Mouse (Mus musculus) ovary, postnatal 14 days (tissue): ENCODE data around the gene Thap3.
"Not testable (repeated sequence)": the region's sequence is repeated elsewhere in the genome, so short reads cannot be mapped to it uniquely, and the experiment has no call there.

ENCODE experiments used
- DNase-seq: peaks from one replicate; pipeline ENCODE4 v3.0.0; 2022; ENCODE audit warnings: low spot score

The Thap3 gene

GRCm38 (mm10) chr4:151988342-151989109, at the start of gene Thap3:
Gene Thap3 (minus strand): TSS chr4:151988997.
- DNase-seq: peak; percentile 78

- no peak for DNase-seq
Measured at GRCm38 (mm10) chr4:152038225-152038984, 49.6 kb upstream of the Thap3 start, which contains the start of gene Tas1r1. Gene Tas1r1 (minus strand): TSS chr4:152038568.

DNA sequence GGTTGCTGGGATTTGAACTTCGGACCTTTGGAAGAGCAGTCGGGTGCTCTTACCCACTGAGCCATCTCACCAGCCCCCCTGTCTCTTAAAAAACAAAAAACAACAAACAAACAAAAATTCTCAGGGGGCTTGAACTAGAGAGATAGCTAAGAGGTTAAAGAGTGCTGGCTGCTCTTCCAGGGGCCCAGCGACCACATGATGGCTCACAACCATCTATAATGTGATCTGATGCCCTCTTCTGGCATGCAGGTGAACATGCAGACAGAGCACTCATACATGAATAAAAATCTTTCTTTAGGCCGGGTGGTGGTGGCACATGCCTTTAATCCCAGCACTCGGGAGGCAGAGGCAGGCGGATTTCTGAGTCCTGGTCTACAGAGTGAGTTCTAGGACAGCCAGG, 47.7 kb upstream of the Thap3 start:
- DNase-seq: not testable (repeated sequence)

DNA sequence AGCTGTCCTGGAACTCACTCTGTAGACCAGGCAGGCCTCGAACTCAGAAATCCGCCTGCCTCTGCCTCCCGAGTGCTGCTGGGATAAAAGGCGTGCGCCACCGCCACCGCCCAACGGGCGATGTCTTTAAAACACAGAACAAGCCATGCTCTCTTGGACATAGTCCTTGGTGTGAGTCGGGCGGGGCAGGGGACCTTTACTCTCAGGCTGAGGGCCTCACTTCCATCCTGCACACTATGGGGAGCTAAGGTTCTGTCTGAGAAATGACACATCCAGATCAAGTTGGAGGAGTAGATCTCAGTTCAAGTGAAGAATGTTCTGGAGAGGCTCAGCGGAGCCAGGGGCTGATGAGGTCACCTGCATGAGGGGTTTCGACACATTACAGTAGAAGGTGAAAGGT, 44.1 kb upstream of the Thap3 start:
- no peak for DNase-seq

DNA sequence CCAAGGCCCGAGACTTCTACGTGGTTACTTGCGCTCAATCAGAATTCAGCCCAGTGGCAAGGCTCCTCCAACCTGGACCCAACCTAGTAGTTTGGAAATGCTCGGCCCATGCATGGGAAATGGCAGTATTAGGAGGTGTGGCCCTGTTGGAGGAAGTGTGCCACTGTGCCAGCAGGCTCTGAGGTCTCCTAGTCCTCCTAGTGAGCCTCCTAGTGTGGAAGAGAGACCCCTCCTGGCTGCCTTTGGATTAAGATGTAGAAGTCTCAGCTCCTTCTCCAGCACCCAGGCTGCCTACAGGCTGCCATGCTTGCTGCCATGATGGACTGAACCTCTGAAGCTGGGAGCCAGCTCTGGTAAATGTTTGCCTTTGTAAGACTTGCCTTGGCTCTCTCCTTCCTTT, 41.2 kb upstream of the Thap3 start:
- DNase-seq: no peak

DNA sequence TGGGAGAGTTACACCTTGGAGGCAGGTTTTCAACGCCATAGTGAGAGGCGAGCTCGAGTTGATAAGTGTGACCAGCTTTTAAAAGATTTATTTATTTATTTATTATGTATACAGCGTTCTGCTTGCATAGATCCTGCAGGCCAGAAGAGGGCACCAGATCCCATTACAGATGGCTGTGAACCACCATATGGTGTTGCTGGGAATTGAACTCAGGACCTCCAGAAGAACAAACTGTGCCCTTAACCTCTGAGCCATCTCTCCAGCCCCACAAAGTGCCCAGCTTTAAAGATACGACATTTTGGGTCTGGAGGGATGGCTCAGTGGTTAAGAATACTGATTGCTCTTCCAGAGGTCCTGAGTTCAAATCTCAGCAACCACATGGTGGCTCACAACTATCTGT, 40.3 kb upstream of the Thap3 start:
- DNase-seq: no peak

GRCm38 (mm10) chr4:152028456-152028855, 39.7 kb upstream of the Thap3 start:
- DNase-seq: no peak

DNA sequence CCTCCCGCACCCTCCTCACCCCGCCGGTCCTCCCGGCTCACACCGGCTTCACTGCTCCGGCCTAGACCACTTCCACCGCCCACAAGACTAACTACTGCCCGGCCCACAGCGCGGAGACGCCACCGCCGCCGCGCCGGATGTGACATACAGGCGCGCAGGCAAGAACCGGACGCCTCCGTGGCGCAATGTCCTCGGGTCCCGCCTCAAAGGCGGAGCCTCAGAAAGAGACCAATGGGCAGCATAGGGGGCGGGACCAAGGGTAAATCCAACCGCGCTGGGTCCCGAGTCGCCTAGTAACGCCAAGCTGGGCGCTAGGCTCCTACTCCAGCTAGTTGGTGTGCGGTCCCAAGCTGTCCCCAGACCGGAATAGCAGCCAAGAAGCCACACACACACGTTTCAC, 38.7 kb upstream of the Thap3 start, which contains the start of gene Zbtb48:
TSS of gene Zbtb48 (minus strand) at position 148 of the 400 bp plus-strand sequence.
- DNase-seq: peak; percentile 89

GRCm38 (mm10) chr4:152026751-152027508, 38.1 kb upstream of the Thap3 start:
- no peak for DNase-seq

DNA sequence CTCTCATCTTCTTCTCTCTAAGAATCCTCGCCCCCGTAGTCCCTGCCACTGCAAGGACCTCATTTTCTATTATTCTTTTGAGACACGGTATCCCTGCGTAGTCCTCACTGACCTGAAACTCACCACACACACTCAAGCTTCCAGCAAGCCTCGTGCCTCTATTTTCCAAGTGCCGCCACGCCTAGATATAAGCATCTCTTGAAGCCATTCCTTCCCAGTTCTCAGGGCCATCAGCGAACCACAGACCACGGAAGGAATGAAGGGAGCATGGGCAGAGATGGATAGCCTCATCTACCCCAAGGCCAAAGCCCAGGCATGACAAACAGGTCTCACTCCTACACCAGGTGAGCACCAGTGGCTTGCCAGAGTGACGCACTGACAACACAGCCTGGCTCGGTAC, 35.7 kb upstream of the Thap3 start:
- no peak for DNase-seq

GRCm38 (mm10) chr4:152022506-152022905, 33.7 kb upstream of the Thap3 start:
- DNase-seq: no peak

- no peak for DNase-seq
Measured at GRCm38 (mm10) chr4:152021568-152022097, 32.8 kb upstream of the Thap3 start.

GRCm38 (mm10) chr4:152020024-152020423, 31.2 kb upstream of the Thap3 start:
- DNase-seq: no peak

- DNase-seq: no peak
Measured at GRCm38 (mm10) chr4:152019073-152019472, 30.3 kb upstream of the Thap3 start.

DNA sequence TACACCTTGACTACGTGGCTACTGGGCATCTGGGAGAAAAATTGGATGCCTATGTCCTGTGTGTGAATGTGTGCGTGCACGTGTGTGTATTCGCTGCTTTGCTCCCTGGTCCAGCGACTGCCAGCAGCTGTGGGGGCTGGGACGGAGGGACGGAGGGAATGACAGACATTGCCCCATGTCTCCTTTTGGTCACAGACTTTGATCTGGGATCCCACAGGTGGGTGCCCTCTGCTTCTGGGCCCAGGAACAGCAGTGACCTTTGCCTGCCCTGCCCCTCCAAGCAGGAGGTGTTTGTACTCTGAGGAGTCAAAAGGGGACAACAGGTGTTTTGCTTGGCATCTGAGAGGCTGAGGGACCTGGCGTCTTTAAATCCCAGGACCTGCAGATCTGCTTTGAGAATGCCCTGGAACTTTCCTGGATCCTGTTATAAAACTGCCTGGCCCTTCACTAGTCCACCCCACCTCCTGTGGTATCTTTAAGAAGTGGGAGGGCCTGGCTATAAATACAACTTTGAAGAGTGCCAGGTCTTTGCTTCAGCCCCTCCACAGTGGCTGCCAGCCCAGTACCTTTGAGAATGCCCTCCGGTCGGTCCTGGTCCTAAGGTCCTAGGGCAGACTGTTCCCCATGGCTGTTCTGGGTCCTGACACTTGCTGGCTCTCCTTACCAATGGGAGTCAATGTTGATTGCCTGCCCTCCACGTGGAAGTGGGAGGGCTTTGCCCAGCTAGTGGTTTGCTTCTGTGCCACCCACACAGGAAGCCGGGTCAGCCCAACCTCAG, 24.4 kb upstream of the Thap3 start:
- DNase-seq: no peak

DNA sequence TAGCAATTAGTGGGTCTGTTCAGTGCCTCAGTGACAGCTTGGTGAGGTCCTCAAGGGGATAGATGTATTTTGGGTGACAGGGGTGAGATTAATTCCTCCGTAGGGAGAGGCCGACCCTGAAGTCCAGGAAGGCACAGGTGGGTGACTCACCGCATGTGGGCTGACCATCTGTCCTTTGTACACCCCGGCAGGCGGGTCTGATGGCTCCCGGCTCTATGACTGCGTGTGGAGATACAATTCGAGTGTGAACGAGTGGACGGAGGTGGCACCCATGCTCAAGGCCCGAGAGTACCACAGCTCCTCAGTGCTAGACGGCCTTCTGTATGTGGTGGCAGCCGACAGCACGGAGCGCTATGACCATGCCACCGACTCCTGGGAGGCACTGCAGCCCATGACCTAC, 23.3 kb upstream of the Thap3 start:
- DNase-seq: no peak

- no peak for DNase-seq
Measured at GRCm38 (mm10) chr4:152011171-152011760, 22.5 kb upstream of the Thap3 start.

GRCm38 (mm10) chr4:152010707-152011134, 21.9 kb upstream of the Thap3 start:
- DNase-seq: no peak

GRCm38 (mm10) chr4:152010091-152010706, 21.4 kb upstream of the Thap3 start:
- DNase-seq: no peak
